Mouse (Mus musculus): Measurements from ENCODE around the gene Pmepa1.
A peak's percentile ranks its signal among the peaks of the same experiment; 100 is the strongest.

Pmepa1 gene

GRCm38 (mm10) chr2:173276409-173276808 lies at the start of gene Pmepa1:
Gene Pmepa1 (minus strand): TSS chr2:173276533.
- DNase-seq (ENCODE audit: low read depth, low spot score) = peak; percentile 91

GRCm38 (mm10) chr2:173321754-173322153 lies 45.4 kb upstream of the Pmepa1 start:
- peak; percentile 22 for DNase-seq (ENCODE audit: low read depth, low spot score)

- no peak for DNase-seq (ENCODE audit: low read depth, low spot score)
Observed at GRCm38 (mm10) chr2:173321194-173321593, 44.9 kb upstream of the Pmepa1 start.

DNA sequence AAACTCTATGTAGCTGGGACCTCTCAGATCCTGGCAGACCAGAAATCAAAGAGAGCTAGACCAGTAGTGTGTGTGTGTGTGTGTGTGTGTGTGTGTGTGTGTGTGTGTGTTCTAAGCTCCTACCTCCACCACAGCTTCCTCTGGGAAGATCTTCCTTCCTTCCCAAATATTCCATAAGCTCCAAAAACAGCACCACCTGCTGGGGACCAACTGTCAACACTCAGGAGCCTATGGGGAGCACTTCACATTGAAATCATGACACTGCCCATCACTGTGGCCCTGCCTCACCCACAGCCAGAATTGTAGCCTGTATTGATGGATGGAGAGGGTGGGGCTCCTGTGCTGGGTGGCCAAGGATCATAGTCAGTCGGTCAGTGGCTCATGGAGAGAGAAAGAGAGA lies 38.0 kb upstream of the Pmepa1 start:
- peak; percentile 54 for DNase-seq (ENCODE audit: low read depth, low spot score)

GRCm38 (mm10) chr2:173308486-173308885 lies 32.2 kb upstream of the Pmepa1 start:
- no peak for DNase-seq (ENCODE audit: low read depth, low spot score)

DNA sequence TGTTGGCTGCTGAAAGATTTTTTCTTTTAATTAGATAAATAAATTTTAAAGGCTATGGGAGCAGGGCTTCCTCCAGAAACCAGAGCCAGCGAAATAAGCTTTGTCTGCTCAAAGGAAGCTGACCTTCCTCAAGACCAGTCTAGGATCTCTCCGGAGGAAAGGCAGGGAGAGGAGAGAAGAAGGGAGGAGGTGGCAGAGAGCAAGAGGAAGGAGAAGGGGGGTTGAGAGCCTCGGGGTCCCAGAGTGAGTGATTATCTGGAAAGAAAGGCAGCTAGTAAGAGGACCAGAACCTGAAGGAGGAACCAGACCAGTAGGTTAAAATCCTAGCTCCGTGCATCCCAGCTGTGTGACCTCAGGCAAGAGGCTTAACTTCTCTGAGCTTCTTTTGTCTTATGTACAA lies 31.7 kb upstream of the Pmepa1 start:
- DNase-seq (ENCODE audit: low read depth, low spot score) = no peak

DNA sequence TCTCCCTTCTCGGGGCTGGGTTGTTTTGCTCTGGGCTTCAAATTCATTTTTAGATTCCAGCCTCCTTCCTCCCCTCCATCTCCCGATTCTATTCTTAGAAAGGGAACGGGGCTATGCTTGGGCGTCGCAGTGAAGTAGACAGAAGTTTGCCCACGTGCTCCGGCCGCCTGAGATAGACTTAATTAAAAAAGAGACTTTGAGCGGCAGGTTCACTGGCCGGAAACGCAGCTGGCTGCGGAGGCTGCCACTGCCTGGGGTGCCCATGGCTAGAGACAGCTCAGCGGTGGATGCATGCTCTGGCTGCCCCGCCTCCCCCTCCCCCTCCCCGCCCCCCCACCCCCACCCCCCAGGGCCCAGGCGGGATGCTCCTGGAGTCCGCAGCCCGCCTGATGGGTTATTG lies 31.2 kb upstream of the Pmepa1 start:
- DNase-seq (ENCODE audit: low read depth, low spot score) = no peak

- DNase-seq (ENCODE audit: low read depth, low spot score) = no peak
Observed at GRCm38 (mm10) chr2:173306734-173307525, 30.6 kb upstream of the Pmepa1 start.

DNA sequence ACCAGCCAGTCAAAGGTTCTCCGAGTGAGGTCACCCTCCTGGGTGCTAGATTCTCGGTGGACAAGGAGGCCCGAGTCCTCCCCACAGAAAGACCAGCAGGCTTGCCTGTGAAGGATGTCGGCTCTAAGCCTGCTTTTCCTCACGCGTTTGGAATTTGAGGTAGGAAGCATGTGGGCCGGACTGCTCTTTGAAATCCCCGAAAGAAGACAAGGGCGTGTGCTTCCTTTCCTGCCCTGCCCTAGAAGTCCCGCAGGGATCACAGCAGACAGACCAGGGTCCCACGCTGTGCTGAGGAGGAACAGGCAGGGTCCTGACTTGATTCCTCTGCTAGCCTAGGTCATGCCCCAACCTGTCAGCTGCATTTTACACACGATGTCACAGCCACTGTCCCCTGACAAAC lies 28.7 kb upstream of the Pmepa1 start:
- peak; percentile 80 for DNase-seq (ENCODE audit: low read depth, low spot score)

GRCm38 (mm10) chr2:173300663-173301630 lies 24.6 kb upstream of the Pmepa1 start:
- DNase-seq (ENCODE audit: low read depth, low spot score) = peak; percentile 63

- DNase-seq (ENCODE audit: low read depth, low spot score) = no peak
Observed at GRCm38 (mm10) chr2:173296408-173296807, 20.1 kb upstream of the Pmepa1 start.

GRCm38 (mm10) chr2:173293042-173293441 lies 16.7 kb upstream of the Pmepa1 start:
- DNase-seq (ENCODE audit: low read depth, low spot score) = no peak

DNA sequence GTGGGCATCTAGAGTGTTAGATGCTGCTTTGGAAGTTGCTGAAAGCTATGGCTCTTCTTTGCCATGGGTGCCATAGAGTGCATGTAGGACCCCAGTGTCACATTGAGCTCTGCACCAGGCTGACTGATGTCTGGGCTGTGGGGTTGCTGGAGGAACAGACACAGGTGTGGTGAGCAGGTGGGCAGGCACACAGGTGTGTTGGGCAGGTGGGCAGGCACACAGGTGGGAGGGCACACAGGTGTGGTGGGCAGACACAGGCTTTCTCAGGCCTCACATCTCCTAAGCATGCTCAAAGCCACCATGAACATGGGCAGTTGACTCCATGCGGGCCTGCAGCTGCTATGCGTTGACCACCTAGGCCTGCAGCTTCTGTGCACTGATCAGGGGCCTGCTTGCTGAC lies 16.2 kb upstream of the Pmepa1 start:
- DNase-seq (ENCODE audit: low read depth, low spot score) = no peak

DNA sequence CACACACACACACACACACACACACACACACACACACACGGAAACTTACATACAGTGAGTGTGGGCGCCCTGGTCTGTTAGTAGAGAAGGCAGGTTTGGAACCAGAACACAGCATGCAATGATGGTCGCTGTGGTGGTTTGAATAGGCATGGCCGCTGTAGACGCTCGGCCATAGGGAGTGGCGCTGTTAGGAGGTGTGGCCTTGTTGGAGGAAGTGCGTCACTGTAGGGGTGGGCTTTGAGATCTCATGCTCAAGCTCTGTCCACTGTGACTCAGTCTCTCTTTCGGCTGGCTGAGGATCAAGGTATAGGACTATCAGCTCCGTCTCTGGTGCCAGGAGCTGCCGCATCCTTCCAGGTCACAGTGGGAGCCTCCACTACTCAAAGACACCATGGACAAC lies 14.6 kb upstream of the Pmepa1 start:
- peak; percentile 88 for DNase-seq (ENCODE audit: low read depth, low spot score)

DNA sequence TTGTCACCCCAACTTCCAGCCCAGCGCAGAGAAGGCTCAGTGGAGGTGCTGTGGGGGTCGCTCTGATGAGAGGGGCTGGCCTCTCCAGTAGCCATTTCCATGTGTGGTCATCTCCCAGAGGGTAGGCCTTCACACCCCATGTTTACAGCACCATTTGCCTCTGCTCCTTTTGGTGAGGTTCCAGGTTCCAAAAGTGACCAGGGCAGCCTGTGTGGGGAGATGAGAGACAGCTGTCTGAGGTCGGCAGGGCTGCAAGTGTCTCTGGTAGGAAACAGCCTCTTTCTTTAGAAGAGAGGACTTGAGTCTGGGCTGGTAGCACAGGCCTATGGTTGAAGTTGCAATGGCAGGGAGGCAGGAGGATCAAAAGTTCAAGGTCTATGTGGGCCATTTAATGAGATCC lies 13.6 kb upstream of the Pmepa1 start:
- DNase-seq (ENCODE audit: low read depth, low spot score) = no peak

DNA sequence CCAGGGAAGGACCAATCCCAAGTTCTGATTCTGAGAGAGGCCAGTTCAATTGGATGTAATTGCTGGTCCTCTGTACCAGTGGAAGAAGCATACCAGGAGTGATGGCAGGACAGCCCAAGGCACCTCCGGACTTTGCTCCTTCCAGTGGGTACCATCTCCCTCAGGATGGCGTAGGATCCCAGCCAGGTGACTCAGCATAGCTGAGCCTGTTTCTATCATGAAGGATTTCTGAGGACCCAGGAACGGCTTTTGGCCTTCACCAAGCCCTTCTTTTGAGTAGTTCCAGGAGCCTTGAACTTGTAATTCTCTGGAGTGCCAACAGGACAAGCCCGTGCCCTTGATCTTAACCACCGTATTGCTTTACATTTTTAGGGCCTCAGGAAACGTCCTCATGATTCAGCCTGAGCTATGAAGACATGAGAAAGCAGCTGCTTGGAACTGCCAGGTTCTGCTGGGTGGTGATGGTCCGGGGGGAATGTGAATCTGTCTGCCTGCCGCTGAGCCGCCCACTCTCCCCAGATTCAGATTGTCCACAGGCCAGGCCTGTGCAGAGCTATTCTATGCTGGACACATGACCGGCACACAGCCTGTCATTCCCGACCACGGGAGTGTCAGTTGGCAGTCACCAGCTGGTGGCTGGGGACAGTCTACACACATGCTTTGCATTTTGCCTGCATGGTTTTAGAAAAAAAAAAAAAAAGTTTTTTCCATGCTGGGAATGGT lies 9.6 kb upstream of the Pmepa1 start:
- DNase-seq (ENCODE audit: low read depth, low spot score) = no peak

DNA sequence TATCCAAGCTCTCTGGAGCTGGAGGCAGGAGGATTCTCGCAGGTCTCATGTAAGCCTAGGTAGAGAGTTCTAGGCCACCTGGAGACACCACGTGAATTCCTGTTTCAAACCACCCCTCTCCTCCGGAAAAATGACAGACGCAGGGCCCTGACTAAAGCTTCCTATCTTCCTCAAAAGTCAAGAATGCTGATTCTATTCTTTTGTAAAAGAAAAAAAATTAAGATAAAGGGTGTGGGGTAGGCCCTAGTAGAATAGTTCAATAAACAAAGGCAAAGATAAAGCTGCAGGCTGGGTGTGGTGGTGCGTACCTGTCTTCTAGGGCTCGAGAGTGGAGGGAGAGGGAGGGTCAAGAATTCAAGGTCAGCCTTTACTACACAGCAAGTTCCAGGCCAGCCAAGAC lies 8.4 kb upstream of the Pmepa1 start:
- peak; percentile 49 for DNase-seq (ENCODE audit: low read depth, low spot score)

GRCm38 (mm10) chr2:173282191-173282590 lies 5.9 kb upstream of the Pmepa1 start:
- no peak for DNase-seq (ENCODE audit: low read depth, low spot score)

- DNase-seq (ENCODE audit: low read depth, low spot score) = peak; percentile 80
Observed at GRCm38 (mm10) chr2:173281021-173281937, 4.9 kb upstream of the Pmepa1 start.

DNA sequence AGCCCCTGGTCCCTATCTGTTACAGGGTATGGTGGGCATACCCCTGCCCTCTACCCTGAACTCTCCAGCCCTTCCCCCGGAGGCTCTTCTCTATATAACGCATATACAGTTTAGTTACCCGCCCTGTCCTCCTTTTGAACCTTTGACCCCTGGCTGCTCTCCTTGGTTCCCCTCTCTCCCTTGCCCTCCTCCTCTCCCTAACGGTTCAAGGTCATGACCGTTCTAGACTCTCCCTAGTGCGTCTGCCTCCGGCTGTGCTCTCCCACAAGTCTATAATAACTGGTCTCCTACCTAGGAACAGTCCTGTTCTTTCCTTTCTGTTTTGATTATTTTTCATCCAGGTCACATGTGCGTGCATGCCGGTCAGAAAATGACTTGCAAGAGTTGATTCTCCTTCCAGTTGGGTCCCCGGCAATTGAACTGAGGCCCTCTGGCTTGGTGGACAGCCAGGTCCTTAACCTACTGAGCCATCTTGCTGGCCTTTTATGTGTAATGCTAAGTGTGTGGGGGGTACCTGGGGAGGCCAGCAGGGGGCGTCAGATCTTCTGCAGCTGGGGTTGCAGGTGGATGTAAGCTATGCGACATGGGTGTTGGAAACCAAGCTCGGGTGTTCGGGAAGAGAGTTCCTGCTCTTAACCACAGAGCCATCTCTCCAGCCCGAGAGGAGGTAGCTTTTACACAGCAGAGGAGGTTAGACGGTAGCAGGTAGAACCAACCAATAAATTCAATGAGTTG lies 2.7 kb upstream of the Pmepa1 start:
- DNase-seq (ENCODE audit: low read depth, low spot score) = peak; percentile 89
